15 mouse cellular contexts compared by ENCODE assay signal in genomic region chr7:107702461-107703380, GRCm38 (mm10). TPM values are rescaled to one million over a fixed set of nuclear protein-coding genes. Genes with fewer than 3 reads are reported as not detected.
DNase-seq lines count a peak whose midpoint lies in the region; ATAC-seq and TF ChIP-seq lines count a peak whose summit lies in the region.
"Had no signal": no experiment of that assay in that cellular context is flagged by ENCODE, and none has a peak within 500 bp of the region (broad histone marks: within the 10 kb centered on the region; RNA-seq: fewer than 3 reads in every experiment).

No protein-coding gene starts in this region.

- peaks cover 22% of the 10 kb centered on the region for H3K4me1 ChIP-seq in limb, embryonic 13.5 days
- H3K4me1 ChIP-seq: forebrain, embryonic 13.5 days had no signal

- no peaks in the 10 kb centered on the region for H3K9me3 ChIP-seq in limb, embryonic 13.5 days
- H3K9me3 ChIP-seq: forebrain, embryonic 13.5 days had no signal

- peak overlapping the region; percentile 23; the same call in 1 of the 2 replicates for H3K4me2 ChIP-seq in limb, embryonic 13.5 days (replicated peaks)
- H3K4me2 ChIP-seq: forebrain, embryonic 13.5 days had no signal

- intact Hi-C loops in gastrocnemius, adult 2 months (cut with DNase I) = no loop called here

- 17% methylated on average over 13 of the region's 13 CpGs for WGBS in limb, embryonic 13.5 days

- no peaks in the 10 kb centered on the region for H3K27me3 ChIP-seq in limb, embryonic 13.5 days
- H3K27me3 ChIP-seq: forebrain, embryonic 13.5 days; Patski had no signal

- DNase-seq in gastrocnemius, adult 2 months = no peak
- DNase-seq in gastrocnemius, postnatal 4 days (ENCODE audit: low spot score in 2 of 2) = no peak
- peak; percentile 84 for DNase-seq in fat pad, adult 2 months (ENCODE audit: extremely low read depth, low read depth, low spot score)
- DNase-seq in thymus, postnatal 10 days (ENCODE audit: low spot score in 2 of 2) = peak; percentile 43 to 50
- no peak for DNase-seq in layer of hippocampus, adult 18-20 months (ENCODE audit: low spot score in 2 of 2)
- DNase-seq in adipocyte (ENCODE audit: low spot score) = no peak
- DNase-seq in adrenal gland, adult (ENCODE audit: inconsistent age in 2 of 2, low spot score in 1 of 2) = no peak
- DNase-seq: adrenal gland, postnatal 25 days; gastrocnemius, postnatal 25 days; kidney, adult 11 months had no signal

- 0 out of 2 replicates have a peak overlapping the region, but pooled peaks have one; percentile 13 for H3K9ac ChIP-seq in limb, embryonic 13.5 days
- H3K9ac ChIP-seq: forebrain, embryonic 13.5 days; liver, embryonic 14.5 days had no signal

- peak overlapping the region; percentile 35; the same call in 1 of the 2 replicates for H3K27ac ChIP-seq in gastrocnemius, adult 2 months
- 0 out of 2 replicates have a peak overlapping the region, but pooled peaks have one; percentile 22 for H3K27ac ChIP-seq in limb, embryonic 13.5 days
- H3K27ac ChIP-seq: forebrain, embryonic 13.5 days; liver, embryonic 14.5 days had no signal

- H3K4me3 ChIP-seq in gastrocnemius, adult 2 months = no peak overlapping the region
- H3K4me3 ChIP-seq in limb, embryonic 13.5 days = no peak overlapping the region
- H3K4me3 ChIP-seq: forebrain, embryonic 13.5 days had no signal

- no peak for TF ChIP-seq CTCF in gastrocnemius, adult 2 months (IDR thresholded peaks at IDR 0.05)

- peaks cover 10% of the 10 kb centered on the region; the same call in 1 of the 2 replicates for H3K36me3 ChIP-seq in limb, embryonic 13.5 days

- ATAC-seq in limb, embryonic 13.5 days (ENCODE audit: low FRiP score, low read depth) = no peak
- ATAC-seq: forebrain, embryonic 13.5 days; Patski had no signal

RNA-seq across cellular contexts. Expression of gene Cyb5r2, which starts 55.1 kb away (rescaled TPM):
- total RNA-seq in gastrocnemius, adult 2 months (2021) = under 1 TPM in 1 of 2 experiments, not detected in 1; 0.20 TPM
- total RNA-seq in gastrocnemius, postnatal 4 days (2021) = under 1 TPM in 1 of 2 experiments, not detected in 1; 0.25 TPM
- 0.27 and 0.41 TPM in 2 replicates for polyA plus RNA-seq in limb, embryonic 13.5 days (2015; fragmentation: Nextera tagmentation; extraction: Ambion mirVana)
- total RNA-seq in layer of hippocampus, adult 18-20 months (2021) = under 1 TPM; 0.36 to 0.37 TPM
- total RNA-seq: adrenal gland, postnatal 25 days; megakaryocyte progenitor cell, adult 5-6 weeks had no signal
- polyA plus RNA-seq: forebrain, embryonic 13.5 days; Patski had no signal

Comparison
In these comparisons a context has a peak if more than half of its experiments do, and no peak if none do; other contexts are left out.
1. DNase-seq: peak in fat pad, adult 2 months (single experiment) and thymus, postnatal 10 days (2 of 2); none in gastrocnemius, adult 2 months (single experiment), gastrocnemius, postnatal 4 days (0 of 2), layer of hippocampus, adult 18-20 months (0 of 2), adipocyte (single experiment) and adrenal gland, adult (0 of 2).